Mouse (Mus musculus) retina, embryonic 14.5 days (tissue): ENCODE data around the gene Adgb.

Experiments
- DNase-seq: peaks from one replicate; pipeline ENCODE4 v3.0.0-alpha.2; 2015; ENCODE audit warnings: low spot score

Gene Adgb

DNA sequence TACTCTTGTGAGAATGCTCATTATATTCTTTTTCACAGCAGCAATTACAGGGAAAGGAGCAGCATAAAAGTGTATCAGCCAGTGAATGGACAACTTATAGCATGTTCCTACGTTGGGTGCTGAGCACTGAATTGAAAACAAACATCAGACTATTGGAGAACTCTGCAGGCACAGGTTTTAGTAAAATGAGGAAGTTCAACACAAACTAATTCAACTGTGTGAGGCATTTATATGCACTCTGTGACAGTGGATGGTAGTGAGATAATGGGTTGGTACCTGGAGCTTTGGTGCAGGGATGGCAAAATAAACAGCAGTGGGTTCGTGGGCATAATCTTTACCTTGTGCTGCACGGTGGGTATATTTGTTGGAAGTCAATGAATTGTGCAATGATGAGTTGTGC is 121.6 kb downstream of the Adgb start:
- DNase-seq, result no peak

DNA sequence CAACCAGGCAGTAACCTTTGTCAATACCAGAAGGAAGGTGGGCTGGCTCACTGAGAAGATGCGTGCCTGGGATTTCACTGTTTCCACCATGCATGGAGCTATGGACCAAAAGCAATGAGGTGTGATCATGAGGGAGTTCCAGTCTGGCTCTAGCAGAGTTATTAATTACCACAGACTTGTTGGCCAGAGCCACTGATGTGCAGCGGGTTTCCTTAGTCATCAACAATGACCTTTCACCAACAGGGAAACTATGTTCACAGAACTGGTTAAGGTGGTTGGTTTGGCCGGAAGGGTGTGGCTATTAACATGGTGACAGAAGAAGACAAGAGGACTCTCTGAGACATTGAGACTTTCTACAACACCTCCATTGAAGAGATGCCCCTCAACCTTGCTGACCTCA is 128.2 kb downstream of the Adgb start:
- DNase-seq, result no peak

DNA sequence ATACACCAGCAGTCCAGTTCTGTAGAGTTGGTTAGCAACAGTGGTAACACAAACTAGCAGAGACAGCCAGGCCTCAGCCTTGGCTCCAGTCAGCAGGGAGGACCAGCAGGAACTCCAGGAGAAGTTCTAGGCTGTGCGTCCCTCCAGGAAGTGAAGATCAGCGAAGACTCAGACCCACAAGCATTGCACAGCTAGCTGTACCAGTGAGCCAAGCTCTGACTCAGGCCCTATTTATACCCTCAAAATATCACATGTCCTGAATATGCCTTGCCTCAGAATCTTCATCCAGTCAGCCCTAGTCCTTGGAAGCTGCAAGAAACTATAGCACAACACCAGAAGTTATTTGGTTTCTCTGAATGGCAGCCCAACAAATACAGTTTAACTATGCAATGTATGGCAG is 146.6 kb downstream of the Adgb start:
- DNase-seq, result no peak

DNA sequence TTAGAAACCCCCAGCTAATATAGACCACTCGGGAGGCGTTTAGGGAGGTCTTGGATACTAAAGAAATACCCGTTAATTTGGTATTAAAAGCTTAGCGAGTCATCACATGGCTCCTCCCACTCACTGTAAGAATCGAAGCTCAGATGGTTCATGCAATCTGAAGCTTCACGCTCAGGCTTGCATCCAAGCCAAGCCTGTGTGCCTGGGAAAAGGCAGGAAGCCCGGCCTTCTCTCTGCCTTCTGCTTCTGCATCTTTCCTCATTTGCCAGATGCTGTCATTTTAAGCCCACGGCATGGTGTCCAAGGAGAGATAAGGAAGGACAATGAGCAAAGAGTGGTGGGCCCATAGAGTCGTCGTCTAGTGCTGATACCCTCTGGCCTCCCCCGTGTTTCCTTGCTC is 149.2 kb downstream of the Adgb start:
- no peak for DNase-seq

DNA sequence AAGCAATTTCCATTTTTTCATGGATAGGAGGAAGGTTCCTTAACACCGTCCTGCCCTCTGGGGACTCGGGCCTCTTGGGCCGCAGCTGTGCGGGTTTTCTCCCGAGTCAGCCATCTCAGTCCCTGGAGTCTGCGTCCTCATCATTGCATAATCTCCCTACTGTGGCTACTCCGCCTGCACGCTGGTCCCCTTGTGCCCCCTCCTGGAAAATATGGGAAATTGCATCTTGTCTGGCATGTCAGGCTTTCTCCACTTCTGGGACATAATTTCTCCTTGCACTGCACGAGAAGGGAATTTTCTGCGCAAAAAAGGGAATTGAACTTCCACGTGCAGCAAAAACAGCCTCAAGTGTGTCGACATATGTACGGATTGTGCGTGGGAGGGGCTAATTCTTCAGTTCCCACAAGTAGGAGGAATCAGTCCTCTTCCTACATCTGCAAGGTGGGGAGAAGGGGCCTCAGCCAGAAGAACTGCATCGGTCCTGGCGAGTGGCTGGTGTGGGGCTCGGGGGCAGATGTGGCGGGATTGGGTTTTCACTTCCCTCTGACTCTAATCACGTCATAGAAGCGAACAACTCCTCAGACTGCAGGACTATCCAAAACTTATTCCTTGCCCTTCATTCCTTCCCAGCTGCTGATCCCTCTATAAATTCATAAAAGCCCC is 150.9 kb downstream of the Adgb start:
- peak; percentile 83 for DNase-seq

DNA sequence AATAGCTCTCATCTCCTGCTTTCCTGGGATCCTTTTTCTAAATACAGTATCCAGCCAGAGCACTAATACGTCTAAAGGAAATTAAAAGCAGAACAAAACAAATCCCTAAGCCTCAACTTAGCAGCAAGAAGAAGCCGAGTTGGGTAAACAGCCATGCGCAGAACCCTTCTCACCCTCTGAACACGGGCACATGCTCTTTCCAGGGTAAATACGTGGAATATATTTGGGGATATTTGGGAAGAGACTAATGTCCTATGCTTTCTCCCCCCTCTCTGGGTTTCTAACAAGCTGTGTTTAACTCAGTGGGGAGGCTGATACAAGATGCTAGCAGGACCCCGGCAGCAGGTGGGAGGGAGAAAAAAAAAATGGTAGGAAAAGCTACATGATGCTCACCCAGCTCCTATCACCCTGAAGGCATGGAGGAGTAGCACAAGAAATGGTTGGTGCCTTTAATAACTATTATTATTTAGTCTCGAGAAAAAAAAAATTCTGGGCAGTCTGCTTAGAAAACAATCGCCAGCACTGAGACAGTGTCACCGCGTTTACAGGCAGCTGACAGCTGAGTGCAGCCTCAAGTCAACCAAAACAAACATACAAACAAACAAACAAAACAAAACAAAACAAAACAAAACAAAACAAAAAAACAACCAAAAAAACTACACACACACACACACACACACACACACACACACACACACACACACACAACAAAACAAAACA is 151.6 kb downstream of the Adgb start:
- DNase-seq, result no peak

DNA sequence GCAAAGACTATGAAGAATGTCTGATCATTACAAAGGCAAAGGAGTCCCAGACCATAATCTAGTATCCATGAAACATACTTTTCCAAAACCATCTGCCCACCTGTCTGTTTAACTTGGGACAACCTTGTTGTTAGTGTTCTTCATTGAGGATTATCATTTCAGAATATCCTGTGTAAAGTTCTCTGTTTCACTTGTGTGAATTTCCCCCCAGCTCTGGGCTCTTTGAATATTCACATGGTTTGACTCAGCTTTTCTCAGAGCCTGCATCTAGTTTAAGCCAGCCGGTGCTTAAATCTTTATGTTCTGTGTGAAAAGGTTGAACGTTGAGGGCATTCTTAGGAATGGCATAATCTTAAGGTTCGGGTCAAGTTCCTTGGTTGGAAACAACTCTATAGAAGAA is 154.0 kb downstream of the Adgb start:
- no peak for DNase-seq

DNA sequence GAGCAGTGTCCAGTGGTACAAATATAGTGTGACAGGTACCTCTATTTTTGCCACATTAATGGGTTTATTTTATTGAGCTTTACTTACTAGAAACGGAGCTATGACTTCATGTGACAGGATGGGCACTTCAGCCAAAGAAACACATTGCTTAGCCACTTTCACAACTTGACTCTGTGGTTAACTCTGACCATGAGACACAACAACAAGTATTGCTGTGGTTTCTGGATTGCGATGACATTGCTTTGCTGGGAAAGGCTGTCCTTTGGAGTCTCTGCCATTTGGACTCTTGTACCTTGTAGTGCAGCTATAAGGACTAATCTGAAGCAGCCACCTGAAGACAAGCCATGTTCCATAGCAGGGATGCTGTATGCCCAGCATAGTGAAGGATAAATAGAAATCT is 156.5 kb downstream of the Adgb start:
- DNase-seq, result no peak

DNA sequence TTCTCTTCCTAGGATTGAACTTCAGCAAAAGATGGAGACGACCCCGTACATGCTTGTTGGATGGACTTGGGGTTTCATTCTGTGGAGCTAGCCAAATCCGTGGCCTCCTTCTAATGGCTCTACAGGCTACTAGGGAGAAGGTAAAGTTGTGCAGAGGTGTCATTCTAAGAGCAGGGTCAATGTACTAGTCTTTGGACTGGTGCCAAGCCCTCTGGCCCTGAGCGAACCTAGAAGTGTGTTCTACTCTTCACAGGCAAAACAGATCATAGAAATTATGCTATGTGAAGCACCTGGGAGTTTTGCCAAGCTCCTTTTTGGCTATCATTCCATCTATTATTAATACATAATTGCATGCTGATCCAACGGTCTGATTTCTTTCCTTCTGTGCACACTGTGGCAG is 157.6 kb downstream of the Adgb start:
- no peak for DNase-seq

DNA sequence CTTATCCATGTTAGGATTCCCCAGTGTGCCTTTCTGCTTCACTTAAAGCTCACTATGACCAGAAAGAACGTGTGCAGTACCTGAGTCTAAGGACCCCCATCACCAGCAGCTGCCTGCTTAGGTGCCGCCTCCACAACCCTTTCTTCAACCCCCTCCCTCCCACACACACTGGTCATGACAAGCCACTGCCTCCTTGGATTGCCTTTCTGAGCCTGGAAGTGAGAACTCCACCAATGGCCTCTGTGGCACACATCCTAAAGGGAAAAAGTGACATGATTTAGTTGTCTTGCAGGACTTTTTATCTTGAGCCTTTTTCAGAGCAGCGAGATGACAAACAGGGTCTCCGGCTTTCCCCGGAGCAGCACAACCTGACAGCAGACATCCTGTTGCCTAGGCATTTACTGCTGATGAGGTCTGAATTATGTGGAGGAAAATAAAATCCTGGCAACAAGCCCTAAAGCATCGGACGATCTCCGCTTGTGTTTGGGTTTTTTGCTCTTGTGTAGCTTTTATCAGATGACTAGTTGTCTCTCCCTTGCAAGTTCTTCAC is 162.2 kb downstream of the Adgb start:
- DNase-seq, result no peak

DNA sequence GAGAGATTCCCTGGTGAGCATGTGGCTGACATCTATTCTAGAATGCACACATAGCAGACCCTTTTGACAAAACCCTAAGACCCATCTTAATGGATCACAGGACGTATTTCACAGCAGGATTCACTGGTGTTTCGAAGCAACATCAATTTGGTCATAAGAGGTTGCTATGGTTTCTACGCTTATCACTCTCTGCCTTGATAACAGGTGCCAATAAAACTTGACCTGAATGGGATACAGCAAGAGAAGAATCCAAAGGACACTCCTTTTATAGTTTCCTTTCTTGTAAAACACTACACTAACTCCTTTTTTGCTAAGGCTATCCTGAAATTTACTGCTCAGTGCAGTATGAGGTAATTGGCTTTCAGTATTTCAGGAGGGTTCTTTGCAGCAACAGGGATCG is 163.1 kb downstream of the Adgb start:
- no peak for DNase-seq

DNA sequence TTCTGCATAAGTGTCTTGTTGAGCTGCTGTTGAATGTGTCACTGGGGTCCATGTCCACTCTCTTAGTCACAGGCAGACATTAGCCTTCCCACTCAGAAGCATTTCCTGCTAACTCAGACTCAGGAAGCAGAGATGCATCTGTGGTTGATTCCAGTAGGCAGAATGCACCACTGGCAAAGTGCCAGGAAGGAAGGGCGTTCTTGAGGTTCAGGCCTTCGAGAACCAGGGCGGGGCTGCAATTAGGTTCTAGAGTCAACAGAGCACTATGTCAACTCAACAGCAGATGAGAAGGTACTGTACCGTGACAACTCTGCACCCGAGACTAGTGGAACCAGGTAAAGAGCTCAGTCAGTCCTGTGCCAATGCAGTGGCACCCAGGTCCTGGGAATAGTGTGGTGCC is 164.7 kb downstream of the Adgb start:
- no peak for DNase-seq

DNA sequence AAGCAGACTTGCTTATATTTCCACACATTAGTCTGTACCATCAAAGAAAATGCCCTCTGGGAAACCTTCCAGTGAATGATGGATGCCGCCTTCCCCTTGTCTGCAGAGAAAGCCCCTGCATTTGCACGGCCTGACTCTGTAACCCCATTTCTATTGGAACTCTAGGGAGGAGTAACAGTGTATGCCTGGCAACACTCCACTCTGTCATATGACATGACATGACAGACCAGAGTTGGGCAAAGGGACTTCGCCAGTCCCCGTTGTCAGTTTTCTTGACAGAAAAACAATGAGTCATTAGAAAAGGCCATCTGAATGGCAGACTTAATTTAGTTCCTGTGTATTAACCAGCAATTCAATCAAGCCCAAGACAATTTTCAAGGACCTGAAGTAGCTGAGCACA is 167.8 kb downstream of the Adgb start:
- no peak for DNase-seq

DNA sequence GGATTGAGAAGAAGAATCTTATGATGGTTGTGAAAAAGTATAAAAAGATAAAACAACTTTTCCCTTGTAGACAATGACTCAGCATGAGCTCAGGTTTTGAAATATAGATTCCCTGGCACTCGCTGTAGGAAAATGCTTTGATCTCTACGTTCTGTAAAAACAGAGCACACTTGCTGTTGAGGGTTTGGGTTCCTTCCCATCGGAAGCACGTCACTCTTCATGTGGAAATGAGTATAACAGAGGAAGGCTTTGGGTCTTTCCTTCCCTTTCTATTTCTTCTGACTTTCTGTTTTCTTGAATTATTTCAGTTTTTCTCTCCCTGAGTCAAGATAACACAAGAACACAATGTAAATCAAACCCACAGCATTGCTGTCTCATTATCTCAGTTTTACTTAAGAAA is 170.4 kb downstream of the Adgb start:
- no peak for DNase-seq

DNA sequence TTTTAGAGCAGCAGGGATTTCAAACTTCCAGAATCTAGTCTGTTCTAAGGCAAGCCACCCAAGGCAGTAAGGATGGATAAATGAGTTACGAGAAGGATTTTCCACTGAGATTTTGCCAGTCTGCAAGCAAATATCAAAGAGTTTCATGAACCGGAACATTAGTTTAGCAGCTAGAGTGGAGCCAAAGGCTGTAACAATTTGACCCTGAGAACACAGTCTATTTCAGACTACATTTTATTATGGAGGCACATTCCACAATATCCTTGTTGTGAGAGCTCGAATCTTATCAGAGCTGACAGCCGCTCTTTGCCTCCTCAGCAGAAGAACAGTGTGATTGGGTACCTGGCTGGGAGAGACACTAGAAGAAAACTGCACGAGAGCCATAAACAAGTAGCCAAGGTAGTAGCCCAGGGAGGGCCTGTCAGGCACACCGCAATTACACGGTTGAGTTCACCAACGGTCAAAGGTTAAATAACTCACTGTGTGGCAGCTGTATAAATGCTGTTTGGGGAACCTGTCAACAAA is 171.1 kb downstream of the Adgb start:
- peak; percentile 73 for DNase-seq

DNA sequence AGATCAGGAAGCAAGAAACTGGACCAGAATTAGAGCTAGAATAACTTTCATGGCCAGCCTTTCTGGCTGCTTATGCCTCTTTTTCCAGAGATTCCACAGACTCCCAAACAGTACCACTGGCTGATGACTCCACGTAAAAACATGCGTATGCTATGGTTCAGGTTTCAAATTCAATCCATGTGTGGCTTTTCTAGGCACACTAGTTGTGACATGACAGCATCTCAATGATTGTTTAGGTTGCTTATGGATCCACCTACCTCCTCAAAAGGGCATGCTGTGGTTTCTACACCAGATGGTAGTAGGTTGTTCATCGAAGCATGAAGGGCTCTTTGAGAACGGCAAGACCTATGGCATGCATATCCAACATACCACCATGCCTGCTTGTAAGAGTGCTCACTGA is 172.1 kb downstream of the Adgb start:
- DNase-seq, result no peak

DNA sequence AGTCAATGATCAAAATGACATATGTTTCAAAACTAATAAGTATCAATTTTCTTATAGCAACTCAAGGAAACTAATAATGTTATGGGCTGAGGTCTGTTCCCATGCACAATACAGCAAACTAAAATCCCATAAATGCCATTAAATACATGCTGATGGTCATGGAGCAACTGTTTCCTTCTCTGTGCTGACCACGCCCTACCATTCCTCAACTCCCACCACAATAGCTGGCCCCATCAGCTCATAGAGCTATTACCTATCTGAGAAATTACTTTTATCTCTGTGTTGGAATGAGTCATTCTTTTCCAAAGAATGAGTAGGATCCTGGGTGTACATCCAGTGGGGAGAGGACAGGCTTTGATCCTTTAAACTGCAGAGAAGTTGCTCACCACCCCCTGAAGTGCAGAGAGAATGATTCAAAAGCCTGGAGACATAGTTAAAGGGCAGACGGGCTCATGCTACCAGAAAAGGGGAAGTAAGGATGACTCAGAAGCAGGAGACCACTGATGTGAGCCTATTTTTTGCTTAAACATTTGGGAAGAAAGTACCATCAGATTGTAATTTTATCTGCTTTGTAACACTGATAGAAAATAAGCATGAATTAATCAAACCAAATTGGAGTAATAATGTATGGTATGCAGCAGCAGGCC is 184.8 kb downstream of the Adgb start:
- DNase-seq, result no peak
